Mouse (Mus musculus) brain, adult 2 months (tissue): ENCODE results near the gene Ush1c.
"Not testable (repeated sequence)": the region's sequence is repeated elsewhere in the genome, so short reads cannot be mapped to it uniquely, and the experiment has no call there.

Experiments used
- DNase-seq: peaks from one replicate; pipeline ENCODE4 v3.0.0; 2011; ENCODE audit warnings: low read depth, low spot score

Gene Ush1c

GRCm38 (mm10) chr7:46204775-46205174 is 33.5 kb downstream of the Ush1c start:
- peak; percentile 42 for DNase-seq

GRCm38 (mm10) chr7:46204046-46204471 is 34.2 kb downstream of the Ush1c start:
- DNase-seq: peak; percentile 45

- no peak for DNase-seq
Observed at GRCm38 (mm10) chr7:46201649-46202048, 36.7 kb downstream of the Ush1c start.

GRCm38 (mm10) chr7:46200021-46200420 is 38.3 kb downstream of the Ush1c start:
- no peak for DNase-seq

- DNase-seq: no peak
Observed at GRCm38 (mm10) chr7:46195356-46195755, 42.9 kb downstream of the Ush1c start.

GRCm38 (mm10) chr7:46184232-46184631 is 54.1 kb downstream of the Ush1c start:
- no peak for DNase-seq

- DNase-seq: peak; percentile 89
Observed at GRCm38 (mm10) chr7:46181590-46181989, 56.7 kb downstream of the Ush1c start.

GRCm38 (mm10) chr7:46179431-46180275 is 58.6 kb downstream of the Ush1c start, which contains the start of gene Abcc8:
Gene Abcc8 (minus strand): TSS chr7:46180033.
- DNase-seq: peak; percentile 75

- DNase-seq: not testable (repeated sequence)
Observed at GRCm38 (mm10) chr7:46168980-46169379, 69.3 kb downstream of the Ush1c start.

GRCm38 (mm10) chr7:46168402-46168801 is 69.9 kb downstream of the Ush1c start:
- no peak for DNase-seq

GRCm38 (mm10) chr7:46167901-46168300 is 70.4 kb downstream of the Ush1c start:
- DNase-seq: no peak

GRCm38 (mm10) chr7:46165876-46166275 is 72.4 kb downstream of the Ush1c start:
- DNase-seq: peak; percentile 63

GRCm38 (mm10) chr7:46162731-46163130 is 75.6 kb downstream of the Ush1c start:
- peak; percentile 39 for DNase-seq

- DNase-seq: peak; percentile 97
Observed at GRCm38 (mm10) chr7:46162132-46162727, 76.1 kb downstream of the Ush1c start.

GRCm38 (mm10) chr7:46161615-46162014 is 76.7 kb downstream of the Ush1c start:
- peak; percentile 59 for DNase-seq

GRCm38 (mm10) chr7:46157746-46158145 is 80.6 kb downstream of the Ush1c start:
- DNase-seq: peak; percentile 61

- peak; percentile 64 for DNase-seq
Observed at GRCm38 (mm10) chr7:46154498-46155488, 83.5 kb downstream of the Ush1c start.

- DNase-seq: no peak
Observed at GRCm38 (mm10) chr7:46152819-46153351, 85.4 kb downstream of the Ush1c start.

- no peak for DNase-seq
Observed at GRCm38 (mm10) chr7:46147417-46147816, 90.9 kb downstream of the Ush1c start.

GRCm38 (mm10) chr7:46146675-46147308 is 91.5 kb downstream of the Ush1c start:
- no peak for DNase-seq
